Comparison of ENCODE assay signal across 14 mouse cellular contexts in the genomic region with DNA sequence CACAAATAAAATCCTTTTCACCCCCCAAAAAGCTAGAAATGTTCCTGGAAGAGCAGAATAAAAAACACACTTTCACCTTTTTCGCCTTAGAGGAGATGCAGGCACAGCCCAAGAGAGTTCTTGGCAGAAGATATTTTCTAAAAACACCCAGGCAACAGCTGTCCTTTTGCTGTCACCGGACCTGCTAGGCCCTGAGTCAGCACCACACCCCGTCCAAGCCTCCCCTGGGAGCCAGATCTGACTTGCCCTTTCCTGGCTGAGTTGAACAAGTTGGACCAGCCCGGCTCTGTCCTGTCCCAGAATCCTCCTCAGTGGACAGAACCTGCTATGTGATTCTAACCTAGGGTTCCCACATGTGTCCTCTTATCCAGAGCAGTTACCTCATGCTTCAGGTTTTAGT. TPM values are rescaled to one million over a fixed set of nuclear protein-coding genes. Genes with fewer than 3 reads are reported as not detected.
A peak's percentile ranks its signal among the peaks of the same experiment; 100 is the strongest.
DNase-seq lines count a peak whose midpoint lies in the region; TF ChIP-seq lines count a peak whose summit lies in the region.
"Had no signal": no experiment of that assay in that cellular context is flagged by ENCODE, and none has a peak within 500 bp of the region (broad histone marks: within the 10 kb centered on the region; RNA-seq: fewer than 3 reads in every experiment).

No protein-coding gene starts in this region.

- H3K79me3 ChIP-seq in C2C12 (ENCODE audit: low read depth), result no peaks in the 10 kb centered on the region

- no peaks in the 10 kb centered on the region for H3K27me3 ChIP-seq in C2C12 (ENCODE audit: control insufficient read depth, insufficient read depth, insufficient read length)
- H3K27me3 ChIP-seq: heart, embryonic 15.5 days; limb, embryonic 15.5 days; midbrain, embryonic 12.5 days had no signal

- intact Hi-C loops in gastrocnemius, postnatal 14 days (cut with DNase I; ENCODE audit: low total_unique reads), result no loop called here

- H3K36me3 ChIP-seq in C2C12 (ENCODE audit: control insufficient read depth, insufficient read depth), result no peaks in the 10 kb centered on the region
- H3K36me3 ChIP-seq: heart, embryonic 15.5 days; limb, embryonic 15.5 days; midbrain, embryonic 12.5 days had no signal

- no peak for TF ChIP-seq CTCF in C2C12 (IDR thresholded peaks at IDR 0.05; ENCODE audit: control insufficient read depth, insufficient read depth, insufficient read length)

- H3ac ChIP-seq in C2C12 (ENCODE audit: control insufficient read depth, insufficient read length, low read depth), result no peak overlapping the region

- no peaks in the 10 kb centered on the region for H3K79me2 ChIP-seq in C2C12 (ENCODE audit: control insufficient read depth, insufficient read depth)

- DNase-seq in adrenal gland, adult (ENCODE audit: inconsistent age in 2 of 2, low spot score in 1 of 2), result peak; percentile 27 to 56
- no peak for DNase-seq in adrenal gland, adult 18-20 months (ENCODE audit: low spot score in 2 of 2)
- DNase-seq in gastrocnemius, postnatal 14 days, result peak; percentile 85
- DNase-seq in lung, postnatal 25 days (ENCODE audit: low spot score), result peak; percentile 23
- no peak for DNase-seq in thymus, postnatal 14 days
- no peak for DNase-seq in layer of hippocampus, postnatal 25 days (ENCODE audit: extremely low spot score in 1 of 2, low spot score in 1 of 2)
- DNase-seq in layer of hippocampus, postnatal 36 days, result no peak
- DNase-seq: kidney, adult 11 months; spleen, adult 18-20 months; thymus, adult 2 months had no signal

- H3K4me3 ChIP-seq in C2C12 (ENCODE audit: insufficient read depth, poor library complexity, severe bottlenecking), result no peak overlapping the region
- H3K4me3 ChIP-seq: heart, embryonic 15.5 days; limb, embryonic 15.5 days; midbrain, embryonic 12.5 days had no signal

TF ChIP-seq in C2C12, 6 proteins besides CTCF, POLR2A, EP300 and RAD21:
- TF ChIP-seq FOSL1 (IDR thresholded peaks at IDR 0.05; ENCODE audit: insufficient read depth, low read length, poor library complexity, severe bottlenecking) (no peak), MYOD1 (IDR thresholded peaks at IDR 0.05; ENCODE audit: control insufficient read depth, insufficient read length, low read depth) (peak; percentile 82), CEBPB (IDR thresholded peaks at IDR 0.05; ENCODE audit: low read depth) (no peak), USF1 (IDR thresholded peaks at IDR 0.05; ENCODE audit: low read depth) (no peak), MYOG (IDR thresholded peaks at IDR 0.05; ENCODE audit: control insufficient read depth, extremely low read depth, insufficient read length) (no peak), MAX (IDR thresholded peaks at IDR 0.05) (no peak)

RNA-seq across cellular contexts. Expression of gene Rab10, which starts 9.6 kb away (rescaled TPM):
- total RNA-seq in adrenal gland, adult 18-20 months (2021), result 100 to 1,000 TPM; 142 to 220 TPM
- polyA plus RNA-seq in C2C12 (2012; fragmentation: generic; extraction: Trizol), result 50.2 TPM
- 100 to 1,000 TPM; 212 to 213 TPM for total RNA-seq in gastrocnemius, postnatal 14 days (2021)
- 100 to 1,000 TPM; 164 to 173 TPM for total RNA-seq in layer of hippocampus, postnatal 25 days (2021)
- total RNA-seq in layer of hippocampus, postnatal 36 days (2021), result 100 to 1,000 TPM; 161 to 164 TPM

RNA-seq across cellular contexts. Expression of gene Kif3c, which starts 45.6 kb away (rescaled TPM):
- total RNA-seq in adrenal gland, adult 18-20 months (2021), result 10 to 100 TPM; 15.0 to 23.6 TPM
- 17.4 TPM for polyA plus RNA-seq in C2C12 (2012; fragmentation: generic; extraction: Trizol)
- total RNA-seq in gastrocnemius, postnatal 14 days (2021), result 1 to 10 TPM; 8.1 to 9.5 TPM
- 100 to 1,000 TPM; 174 to 177 TPM for total RNA-seq in layer of hippocampus, postnatal 25 days (2021)
- 100 to 1,000 TPM; 163 to 168 TPM for total RNA-seq in layer of hippocampus, postnatal 36 days (2021)

Comparison
In these comparisons a context has a peak if more than half of its experiments do, and no peak if none do; other contexts are left out.
1. DNase-seq: peak in adrenal gland, adult (2 of 2), gastrocnemius, postnatal 14 days (single experiment) and lung, postnatal 25 days (single experiment); none in adrenal gland, adult 18-20 months (0 of 2), thymus, postnatal 14 days (single experiment), layer of hippocampus, postnatal 25 days (0 of 2) and layer of hippocampus, postnatal 36 days (0 of 2).
2. RNA of gene Kif3c, which starts 45.6 kb away (total RNA-seq): 174 to 177 TPM in layer of hippocampus, postnatal 25 days and 163 to 168 TPM in layer of hippocampus, postnatal 36 days; 15.0 to 23.6 TPM in adrenal gland, adult 18-20 months and 8.1 to 9.5 TPM in gastrocnemius, postnatal 14 days; every median in the first group is over 4 times any median in the second.